Comparison of ENCODE assay signal across 8 mouse cellular contexts in genomic region chr17:87107623-87108221, GRCm38 (mm10). TPM values are rescaled to one million over a fixed set of nuclear protein-coding genes. Genes with fewer than 3 reads are reported as not detected.
DNase-seq lines count a peak whose midpoint lies in the region; TF ChIP-seq lines count a peak whose summit lies in the region.

Gene Socs5, plus strand, starts transcription at chr17:87107679.

- TF ChIP-seq RAD21 in MEL (IDR thresholded peaks at IDR 0.05; ENCODE audit: low read depth, low read length) = no peak

- DNase-seq in lung, adult 2 months = no peak
- no peak for DNase-seq in lung, postnatal 14 days
- DNase-seq in MEL (ENCODE audit: low read depth, low spot score) = peak; percentile 54
- peak; percentile 47 for DNase-seq in heart, adult 8-10 months (ENCODE audit: low spot score)
- peak; percentile 27 to 53 for DNase-seq in layer of hippocampus, adult 8-10 months (ENCODE audit: low spot score in 2 of 2)
- DNase-seq in Muller cell, postnatal 12 days (ENCODE audit: inconsistent ontology term) = no peak

- no peaks in the 10 kb centered on the region for H3K9me3 ChIP-seq in MEL (replicated peaks; ENCODE audit: insufficient read depth, low read length)
- peaks cover 7% of the 10 kb centered on the region; the same call in 1 of the 2 replicates for H3K9me3 ChIP-seq in megakaryocyte, embryonic 14.5 days

- peak within 1 kb of the TSS; percentile 94 for H3K9ac ChIP-seq in MEL (ENCODE audit: control insufficient read depth, low read depth, low read length, poor library complexity, severe bottlenecking)

- peaks cover 10% of the 10 kb centered on the region for H3K79me2 ChIP-seq in MEL (ENCODE audit: control insufficient read depth, insufficient read depth, low read length, poor library complexity)

- H3K27me3 ChIP-seq in MEL (ENCODE audit: control insufficient read depth in 1 of 2, insufficient read depth in 2 of 2, low read length in 2 of 2) = no peaks in the 10 kb centered on the region
- H3K27me3 ChIP-seq in megakaryocyte, embryonic 14.5 days (replicated peaks) = peaks cover 3% of the 10 kb centered on the region

- peak; percentile 52; the same call in 1 of the 2 replicates for TF ChIP-seq POLR2A in lung, adult 2 months (IDR thresholded peaks at IDR 0.05; ENCODE audit: borderline replicate concordance, extremely low read depth, low read depth, low read length)
- TF ChIP-seq POLR2A in MEL (IDR thresholded peaks at IDR 0.05; ENCODE audit: control insufficient read depth in 1 of 2, insufficient read depth in 1 of 2, low read depth in 1 of 2, low read length in 2 of 2, poor library complexity in 1 of 2) = peak in 1 of 2 experiments; percentile 59; a peak in 1 of 4 replicates
- no peak for TF ChIP-seq POLR2A in cortical plate, adult 2 months (IDR thresholded peaks at IDR 0.05; ENCODE audit: extremely low read depth, insufficient read depth, low read length)

- H3K4me3 ChIP-seq in lung, adult 2 months (replicated peaks; ENCODE audit: extremely low read depth, low read depth, low read length) = peak within 1 kb of the TSS; percentile 91
- peak within 1 kb of the TSS; percentile 92 to 96 for H3K4me3 ChIP-seq in MEL (ENCODE audit: control insufficient read depth in 1 of 2, insufficient read depth in 1 of 2, low read depth in 2 of 2, low read length in 2 of 2)
- peak within 1 kb of the TSS; percentile 63 for H3K4me3 ChIP-seq in cortical plate, adult 2 months (ENCODE audit: insufficient read depth, low read length)
- peak within 1 kb of the TSS; percentile 97 for H3K4me3 ChIP-seq in megakaryocyte, embryonic 14.5 days (replicated peaks)

- under 1% methylated on average over 73 of the region's 73 CpGs for WGBS in lung, adult 2 months

- H3K36me3 ChIP-seq in MEL (ENCODE audit: control insufficient read depth in 1 of 2, insufficient read depth in 2 of 2, low read length in 2 of 2) = peaks cover 0 to 8% of the 10 kb centered on the region in 2 experiments; a peak in 2 of 4 replicates
- peaks cover 4% of the 10 kb centered on the region for H3K36me3 ChIP-seq in megakaryocyte, embryonic 14.5 days (replicated peaks; ENCODE audit: low read length)

- no peak for TF ChIP-seq EP300 in MEL (IDR thresholded peaks at IDR 0.05; ENCODE audit: low read depth in 1 of 2, low read length in 2 of 2)

- H3K27ac ChIP-seq in MEL (ENCODE audit: control insufficient read depth, low read depth, low read length) = peak within 1 kb of the TSS; percentile 73
- H3K27ac ChIP-seq in cortical plate, adult 2 months (ENCODE audit: insufficient read depth, low read length) = peak within 1 kb of the TSS; percentile 95

- no peak for TF ChIP-seq CTCF in lung, adult 2 months (IDR thresholded peaks at IDR 0.05; ENCODE audit: insufficient read depth, low read length)
- TF ChIP-seq CTCF in MEL (IDR thresholded peaks at IDR 0.05 in 2 of 3, conservative IDR thresholded peaks at IDR 0.05 in 1 of 3; ENCODE audit: control insufficient read depth in 1 of 3, insufficient read depth in 1 of 3, low read depth in 2 of 3, low read length in 3 of 3, poor library complexity in 1 of 3, severe bottlenecking in 1 of 3) = no peak
- TF ChIP-seq CTCF in cortical plate, adult 2 months (IDR thresholded peaks at IDR 0.05; ENCODE audit: extremely low read depth, insufficient read depth, low read length) = no peak

- peaks cover 12% of the 10 kb centered on the region for H3K4me1 ChIP-seq in lung, adult 2 months (ENCODE audit: control insufficient read depth, insufficient read depth, low read length)
- peaks cover 0 to 11% of the 10 kb centered on the region in 2 experiments; a peak in 1 of 4 replicates for H3K4me1 ChIP-seq in MEL (ENCODE audit: control insufficient read depth in 1 of 2, insufficient read depth in 2 of 2, low read length in 2 of 2)
- H3K4me1 ChIP-seq in cortical plate, adult 2 months (ENCODE audit: control insufficient read depth, insufficient read depth, low read length) = peaks cover 3% of the 10 kb centered on the region
- H3K4me1 ChIP-seq in megakaryocyte, embryonic 14.5 days = peaks cover 63% of the 10 kb centered on the region

TF ChIP-seq in MEL, 35 proteins besides CTCF, POLR2A, EP300 and RAD21:
- TF ChIP-seq ZKSCAN1 (IDR thresholded peaks at IDR 0.05; ENCODE audit: low read depth, low read length) (0 out of 2 replicates have a peak, but pooled peaks have one; percentile 51), TAL1 (IDR thresholded peaks at IDR 0.05; ENCODE audit: low read length) (no peak), NRF1 (IDR thresholded peaks at IDR 0.05; ENCODE audit: insufficient read depth, low read depth, low read length, poor library complexity, severe bottlenecking) (peak; percentile 38; the same call in 1 of the 2 replicates), CHD1 (IDR thresholded peaks at IDR 0.05; ENCODE audit: low read depth, low read length) (peak; percentile 55; the same call in 1 of the 2 replicates)

RNA-seq across cellular contexts. Expression of gene Socs5, which starts in this region (rescaled TPM):
- polyA plus RNA-seq in lung, adult 2 months (2012; rRNA removed) = 16.2 and 17.9 TPM in 2 replicates
- 6.0 and 6.4 TPM in 2 replicates for total RNA-seq in MEL (2012; rRNA removed)
- polyA plus RNA-seq in MEL (2012; ENCODE audit: insufficient read depth in 1 of 2, insufficient read length in 2 of 2, low read depth in 1 of 2, low replicate concordance in 2 of 2, missing spikeins in 1 of 2) = 1 to 10 TPM in 1 of 2 experiments, not detected in 1; 9.7 TPM
- 64.1 and 64.8 TPM in 2 replicates for polyA plus RNA-seq in cortical plate, adult 2 months (2012; rRNA removed)
- total RNA-seq in heart, adult 8-10 months (2022) = 10 to 100 TPM; 31.0 to 35.6 (median 32.5) TPM
- total RNA-seq in layer of hippocampus, adult 8-10 months (2022) = 100 to 1,000 TPM in 2 of 4 experiments, 10 to 100 TPM in 2; 96.3 to 116 (median 104) TPM
- 5.0 and 6.6 TPM in 2 replicates for polyA plus RNA-seq in megakaryocyte, embryonic 14.5 days (2012; ENCODE audit: insufficient read depth, low replicate concordance)

Comparison
In these comparisons a context has a peak if more than half of its experiments do, and no peak if none do; other contexts are left out.
1. DNase-seq: peak in MEL (single experiment), heart, adult 8-10 months (single experiment) and layer of hippocampus, adult 8-10 months (2 of 2); none in lung, adult 2 months (single experiment), lung, postnatal 14 days (single experiment) and Muller cell, postnatal 12 days (single experiment).
2. Peak in every context shown above with its lines, with median percentiles within 50 percentile points of each other: H3K4me3 ChIP-seq.